Mouse (Mus musculus) liver, embryonic 14.5 days (tissue): ENCODE results near the gene Slc33a1.

Experiments
- CTCF ChIP-seq: IDR thresholded peaks from 2 replicates; pipeline ENCODE4 v1.5.1; 2016; ENCODE audit warnings: antibody characterized with exemption, low read depth, control low read depth
- EP300 ChIP-seq: IDR thresholded peaks from 2 replicates; pipeline ENCODE4 v1.6.1; 2016; ENCODE audit warnings: antibody characterized with exemption, low read depth

GRCm38 (mm10) chr3:63965929-63966328, 1.4 kb upstream of the Slc33a1 start:
- TF ChIP-seq EP300: no peak
- TF ChIP-seq CTCF: no peak
